Mouse (Mus musculus) fibroblast of lung, adult 2 months (primary cell): Measurements from ENCODE around the gene Tmem170b.

Source experiments
- DNase-seq: peaks from one replicate; pipeline ENCODE4 v3.0.0-alpha.2; 2011; ENCODE audit warnings: low read depth

Gene Tmem170b

DNA sequence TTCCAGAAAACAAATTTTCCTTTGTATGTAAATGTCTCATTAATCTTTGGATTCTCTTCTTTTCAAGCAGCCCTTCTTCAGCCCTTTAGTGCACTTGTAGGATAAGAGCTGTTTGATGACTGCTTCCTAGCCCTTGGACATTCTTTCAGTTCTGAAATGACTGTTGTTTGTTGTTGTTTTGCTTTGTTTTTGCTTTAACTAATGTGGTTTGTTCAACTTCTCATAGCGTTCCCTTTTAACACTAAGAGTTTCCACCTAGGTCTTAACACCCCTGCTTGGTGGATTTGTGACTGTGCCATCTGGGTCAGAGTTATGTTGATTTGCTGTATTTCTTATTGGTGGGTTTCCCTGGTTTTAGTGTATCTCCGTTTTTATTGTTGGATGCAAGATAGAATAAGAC lies 8.8 kb downstream of the Tmem170b start:
- DNase-seq = no peak

DNA sequence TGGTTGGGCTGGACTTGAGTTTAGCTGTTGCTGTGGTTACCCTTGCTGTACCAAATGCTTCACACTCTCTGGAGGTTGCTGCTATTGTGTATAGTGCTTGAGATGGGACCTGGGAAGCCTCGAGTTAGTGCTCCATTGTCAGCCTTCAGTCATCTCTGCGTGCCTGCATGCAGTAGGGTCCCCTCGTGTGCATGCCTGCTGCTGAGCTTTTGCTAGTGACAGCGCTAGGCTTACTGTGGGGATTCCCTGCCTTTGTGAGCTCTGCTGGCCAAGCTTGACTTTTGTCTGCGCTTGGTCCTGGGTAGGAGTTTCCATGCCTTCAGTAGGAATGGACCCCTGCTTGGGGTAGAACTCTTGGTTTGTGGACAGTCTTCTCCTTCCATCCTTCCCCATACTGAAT lies 9.3 kb downstream of the Tmem170b start:
- DNase-seq = no peak

DNA sequence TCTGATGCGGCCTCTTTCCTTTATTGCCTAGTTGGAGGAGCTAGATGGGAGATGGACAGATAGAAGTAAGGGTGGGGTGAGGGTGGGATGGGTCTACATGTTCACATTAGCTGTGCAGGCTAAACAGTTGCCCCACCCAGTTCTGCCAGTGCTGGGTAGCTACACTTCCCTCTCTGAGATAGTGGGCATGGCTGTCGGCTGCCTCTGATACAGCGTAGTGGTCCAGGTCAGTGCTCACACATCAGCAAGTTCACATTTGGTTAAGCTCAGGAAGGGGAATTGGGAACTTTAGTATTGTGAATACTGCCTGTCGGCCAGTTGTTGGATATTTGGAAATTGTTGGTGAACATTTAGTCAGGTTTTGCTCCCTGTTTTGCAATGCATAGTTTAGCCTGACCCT lies 13.8 kb downstream of the Tmem170b start:
- no peak for DNase-seq

DNA sequence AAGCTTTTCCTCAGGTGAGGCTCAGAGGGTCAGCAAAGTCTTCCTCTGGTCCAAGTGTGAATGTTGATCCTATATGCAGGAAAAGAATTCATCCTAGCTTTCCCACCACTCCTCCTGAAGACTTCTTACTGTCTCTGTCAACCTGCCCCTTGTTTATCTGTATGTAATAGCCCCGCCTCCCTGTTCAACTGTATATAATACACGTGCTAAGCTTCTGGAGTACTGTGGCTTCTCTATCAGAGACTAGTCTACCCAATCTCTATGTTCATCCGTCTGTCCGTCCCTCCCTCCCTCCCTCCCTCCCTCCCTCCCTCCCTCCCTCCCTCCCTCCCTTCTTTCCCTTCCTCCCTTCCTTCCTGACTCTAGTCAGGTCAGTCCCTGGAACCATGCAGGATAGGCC lies 14.4 kb downstream of the Tmem170b start:
- no peak for DNase-seq

DNA sequence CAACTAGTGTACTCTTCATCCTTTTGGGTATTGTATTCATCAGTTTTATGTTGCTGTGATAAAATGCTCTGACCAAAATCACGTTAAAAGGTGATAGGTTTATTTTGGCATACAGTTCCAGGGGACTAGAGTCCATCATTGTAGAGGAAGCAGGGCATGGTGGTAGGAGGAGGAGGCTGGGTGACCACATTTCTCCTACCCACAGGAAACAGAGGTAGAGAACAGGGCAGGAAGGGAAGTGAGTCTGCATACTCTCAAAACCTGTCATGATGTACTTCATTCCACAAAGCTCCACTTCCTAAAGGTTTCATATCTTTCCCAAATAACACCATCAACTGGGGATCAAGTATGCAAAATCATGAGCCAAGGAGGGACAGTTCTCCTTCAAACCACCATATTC lies 18.4 kb downstream of the Tmem170b start:
- DNase-seq = no peak

DNA sequence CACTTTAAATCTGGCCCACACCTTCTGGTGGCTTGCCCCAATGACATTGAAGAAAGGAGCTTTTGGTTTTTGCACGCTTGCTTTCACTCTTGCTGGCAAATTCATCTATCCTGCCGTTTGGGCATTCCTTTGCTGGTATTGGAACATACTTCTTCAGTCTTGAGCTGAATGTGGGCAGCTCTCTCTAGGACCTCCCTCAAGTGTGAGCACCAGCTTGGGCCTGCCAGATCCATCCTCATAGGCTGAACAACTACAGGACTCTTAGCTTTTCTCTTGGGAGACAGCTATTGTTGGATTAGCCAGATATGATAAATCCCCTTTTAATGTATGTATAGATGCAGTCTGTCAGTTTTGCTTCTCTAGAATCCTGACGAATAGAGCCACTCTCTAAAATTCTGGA lies 19.5 kb downstream of the Tmem170b start:
- no peak for DNase-seq

DNA sequence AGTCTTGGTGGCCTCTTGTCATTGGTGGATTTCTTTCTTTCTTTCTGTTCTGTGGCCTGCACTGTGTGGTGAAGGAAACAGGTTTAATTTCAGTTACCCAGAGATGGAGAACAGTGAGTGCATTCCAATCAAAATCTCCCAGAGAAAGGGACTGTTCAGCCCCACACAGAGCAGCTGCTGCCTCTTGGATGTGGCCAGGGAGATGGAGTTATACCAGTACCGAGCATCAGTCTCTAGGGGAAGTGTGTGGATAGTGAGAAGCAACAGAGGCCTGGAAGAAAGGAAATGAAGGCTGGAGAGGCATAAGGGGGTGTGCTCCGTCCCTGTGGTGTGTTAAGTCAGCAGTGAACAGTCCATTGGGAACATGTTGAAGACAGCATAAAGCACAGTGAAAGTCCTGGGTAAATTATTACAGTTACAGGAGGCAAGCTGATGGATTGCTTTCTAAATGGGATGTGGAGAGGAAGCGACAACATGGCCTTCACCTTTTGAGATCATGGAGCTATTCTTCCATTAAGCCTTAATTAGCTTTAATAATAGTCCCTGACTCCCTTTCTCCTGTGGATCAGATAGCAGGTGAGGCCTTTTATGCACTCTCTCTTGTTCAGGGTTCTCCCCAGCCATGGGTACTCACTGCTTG lies 21.7 kb downstream of the Tmem170b start:
- no peak for DNase-seq

DNA sequence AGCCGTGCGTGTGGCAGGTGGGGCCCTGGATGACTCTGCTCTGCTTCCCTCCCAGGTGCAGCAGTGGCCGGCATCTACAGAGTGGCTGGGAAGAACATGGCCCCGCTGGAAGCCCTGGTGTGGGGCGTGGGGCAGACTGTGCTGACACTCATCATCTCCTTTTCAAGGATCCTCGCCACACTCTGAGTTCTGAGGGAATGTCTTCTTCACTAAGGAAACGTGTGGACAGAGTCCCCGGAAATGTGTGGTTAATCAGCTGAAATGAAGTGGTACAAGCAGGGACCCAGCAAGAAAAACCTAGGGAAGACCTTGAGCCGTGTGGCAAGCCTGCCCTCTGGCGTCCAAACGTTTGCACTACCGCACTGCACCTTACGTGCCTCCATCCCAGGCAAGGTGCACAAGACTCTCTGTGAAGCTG lies 28.7 kb downstream of the Tmem170b start:
- peak; percentile 35 for DNase-seq

DNA sequence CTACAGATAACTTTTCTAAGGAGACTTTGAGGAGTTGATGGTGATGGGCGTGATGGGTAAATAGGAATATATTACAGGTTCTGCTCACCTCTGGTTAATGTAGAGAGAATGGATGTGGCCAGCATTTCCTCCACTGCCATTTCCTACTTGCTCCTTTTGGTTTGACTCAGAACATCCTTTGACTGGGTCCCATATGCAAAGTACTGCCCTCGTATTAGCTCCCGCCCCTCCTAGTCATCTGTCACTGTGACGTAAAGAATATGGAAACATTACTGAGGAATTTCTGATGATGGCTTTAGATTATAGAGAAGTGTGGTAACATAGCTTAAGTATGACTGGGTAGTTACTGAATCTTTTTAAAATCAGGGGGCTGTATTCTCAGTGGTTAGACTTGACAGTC lies 32.4 kb downstream of the Tmem170b start:
- no peak for DNase-seq

DNA sequence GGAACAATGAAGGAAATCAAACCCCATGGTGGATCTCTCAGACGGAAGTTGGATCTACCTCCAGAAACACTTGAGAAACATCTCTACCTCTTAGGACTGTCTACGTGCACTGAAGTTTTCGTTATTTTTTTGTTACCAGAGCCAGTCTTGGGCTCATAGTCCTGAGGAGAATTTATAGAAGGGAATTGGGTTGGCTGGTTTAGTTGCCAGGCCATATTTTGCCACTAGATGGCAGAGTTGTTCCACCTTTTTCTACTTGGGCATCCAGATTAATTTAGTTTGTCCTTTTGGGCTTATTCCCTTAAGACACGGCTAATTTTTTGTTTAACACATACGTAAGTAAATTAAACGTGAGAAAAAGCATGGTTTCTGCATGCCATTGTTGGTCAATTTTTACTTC lies 37.1 kb downstream of the Tmem170b start:
- DNase-seq = peak; percentile 40

DNA sequence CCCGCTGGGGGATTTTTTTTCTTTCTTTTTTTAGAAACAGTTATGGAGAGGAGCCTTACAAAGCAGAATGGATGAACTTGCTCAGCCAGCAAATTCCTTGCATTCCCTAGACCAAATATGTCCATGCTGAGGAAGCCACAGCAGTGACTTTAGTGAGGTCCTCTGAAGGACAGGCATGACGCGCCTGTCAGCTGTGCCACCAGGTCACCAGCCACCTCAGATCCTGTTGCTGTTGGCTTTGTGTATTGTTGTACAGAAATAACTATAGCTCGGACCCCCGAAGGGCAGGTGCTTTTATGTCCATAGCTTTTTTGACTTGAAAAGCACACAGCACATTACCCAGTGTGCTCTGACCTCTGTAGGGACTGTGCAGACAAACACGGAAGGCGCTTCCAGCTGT lies 38.1 kb downstream of the Tmem170b start:
- no peak for DNase-seq

DNA sequence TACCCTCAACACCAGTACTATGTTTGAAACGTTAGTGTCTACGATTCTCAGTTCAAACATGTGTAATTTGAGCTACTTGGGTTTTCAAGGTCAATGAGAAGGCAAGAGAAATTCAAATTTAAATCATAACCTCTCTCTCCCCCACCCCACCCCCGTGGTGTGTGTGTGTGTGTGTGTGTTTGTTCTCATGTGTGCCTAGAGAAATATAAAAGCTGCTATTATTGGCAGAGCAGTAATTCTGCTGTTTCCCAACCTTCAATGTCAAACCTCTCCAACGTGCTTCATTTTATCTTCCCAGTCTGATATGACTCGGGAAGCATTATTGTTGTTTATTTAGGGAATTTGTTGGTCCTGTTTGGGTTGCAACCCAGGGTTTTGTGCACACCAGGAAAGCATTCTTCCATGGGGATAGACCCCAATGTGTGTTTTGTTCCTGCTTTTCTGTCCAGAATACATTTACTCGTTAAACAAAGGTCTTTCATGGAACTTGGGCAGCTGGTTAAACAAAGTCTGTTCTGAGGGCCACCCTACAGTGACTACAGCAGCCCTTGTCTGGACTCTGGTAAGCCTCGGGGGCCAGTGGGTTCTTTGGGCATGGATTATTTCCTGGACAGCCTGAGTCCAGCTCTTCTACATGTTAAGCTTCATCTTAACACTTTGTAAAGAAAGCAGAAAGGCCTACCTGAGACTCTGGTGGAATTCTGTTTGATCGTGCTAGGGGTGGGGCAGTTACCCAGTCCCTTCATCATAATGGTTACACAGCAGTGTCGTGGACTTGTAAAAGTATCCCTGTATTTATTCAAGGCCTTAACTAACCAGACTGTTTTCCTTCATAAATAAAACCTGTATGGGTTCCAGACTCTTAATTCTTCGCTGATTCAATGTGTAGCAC lies 39.1 kb downstream of the Tmem170b start:
- DNase-seq = no peak

DNA sequence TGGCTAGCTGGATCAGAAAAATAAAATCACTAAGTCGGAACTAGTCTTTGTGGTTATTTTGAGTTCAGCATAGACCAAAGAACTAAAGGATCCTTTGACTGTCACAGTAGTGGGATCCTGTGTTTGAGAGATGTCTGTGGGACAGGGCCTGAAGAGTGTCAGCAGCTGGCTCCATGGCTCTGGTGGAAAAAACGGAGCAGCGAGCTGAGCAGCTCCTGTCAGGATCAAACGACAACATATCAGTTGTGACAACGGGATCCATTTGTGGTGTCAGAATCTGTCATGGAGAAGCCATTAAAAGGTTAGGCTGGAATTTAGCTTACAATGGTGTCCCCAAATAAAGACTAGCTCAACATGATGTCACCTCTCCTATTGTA lies 39.8 kb downstream of the Tmem170b start:
- DNase-seq = no peak

DNA sequence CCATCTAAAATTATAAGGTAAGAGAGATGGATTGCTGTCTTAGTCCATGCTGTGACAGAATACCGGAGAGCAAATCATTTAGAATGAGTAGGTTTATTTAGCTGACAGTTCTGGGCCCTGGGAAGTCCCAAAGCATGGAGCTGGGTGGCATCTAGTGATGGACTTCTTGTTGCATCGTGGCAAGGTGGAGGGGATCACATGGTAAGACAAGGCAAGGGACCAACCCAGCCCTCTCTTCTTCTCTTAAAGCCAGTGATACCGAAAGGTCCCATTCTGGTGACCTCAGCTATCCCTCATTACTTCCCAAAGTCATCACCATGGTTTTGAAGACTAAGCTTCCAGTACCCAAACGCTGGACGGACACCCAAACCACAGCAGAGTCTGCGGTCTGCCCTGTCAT lies 42.3 kb downstream of the Tmem170b start:
- DNase-seq = no peak

DNA sequence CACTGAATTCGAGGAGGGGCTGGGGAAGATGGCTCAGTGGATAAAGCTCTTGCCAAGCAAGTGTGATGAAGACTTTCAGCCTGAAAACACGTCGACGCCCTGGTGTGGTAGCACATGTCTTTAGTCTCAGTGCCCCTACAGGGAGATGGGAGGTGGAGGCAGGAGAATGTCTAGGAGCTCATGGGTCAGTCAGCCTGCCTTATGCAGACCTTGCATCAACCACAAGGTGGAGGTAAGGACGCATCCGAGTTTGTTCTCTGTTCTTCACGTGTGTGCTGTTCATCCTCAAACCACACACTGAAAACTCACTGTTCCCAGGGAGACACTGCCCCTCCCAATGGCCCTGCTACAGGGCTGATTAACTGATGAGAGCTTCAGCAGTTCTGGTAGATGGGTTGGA lies 45.0 kb downstream of the Tmem170b start:
- DNase-seq = no peak

DNA sequence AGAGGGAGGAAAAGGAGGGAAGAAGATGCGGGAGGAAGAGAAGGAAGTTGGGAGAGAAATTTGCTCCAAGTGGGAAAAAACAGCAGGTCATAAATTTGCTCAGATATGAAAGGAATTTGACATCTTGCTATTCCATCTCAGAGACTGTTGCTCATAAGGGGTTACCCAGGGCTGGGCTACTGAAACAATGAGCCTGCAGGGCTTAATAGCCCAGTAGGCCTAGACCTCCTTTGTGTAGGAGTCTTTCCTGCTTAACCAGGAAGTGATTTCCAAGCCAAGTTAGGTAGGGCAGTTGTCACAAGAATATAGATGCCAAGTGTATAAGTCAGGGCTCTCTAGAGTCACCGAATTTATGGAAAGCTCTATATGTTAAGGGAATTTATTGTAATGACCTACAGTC lies 48.1 kb downstream of the Tmem170b start:
- DNase-seq = no peak

DNA sequence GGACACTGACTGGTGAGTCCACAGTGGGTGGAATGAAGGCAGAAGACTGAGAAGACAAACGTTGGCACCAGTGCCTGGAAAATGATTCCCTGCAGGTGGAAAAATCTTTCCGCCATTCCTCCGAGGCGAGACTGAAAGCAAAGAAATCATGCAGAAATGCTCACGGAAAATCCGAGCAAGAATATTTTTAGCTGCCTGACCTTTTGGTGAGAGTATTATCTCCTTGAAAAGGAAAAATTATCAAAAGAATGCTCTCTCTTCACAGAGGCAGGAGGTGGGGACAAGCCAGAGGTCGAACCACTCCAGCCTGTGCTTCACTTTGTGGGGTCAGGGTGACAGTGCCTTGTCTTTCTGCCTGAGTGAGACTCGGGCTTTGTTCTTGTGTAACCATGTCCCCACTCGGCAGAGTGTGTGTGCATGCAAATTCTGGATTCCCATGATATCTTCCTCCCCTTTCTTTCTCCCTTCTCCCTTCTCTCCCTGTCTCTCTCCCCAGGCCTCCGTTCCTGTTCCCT lies 49.9 kb downstream of the Tmem170b start:
- no peak for DNase-seq

DNA sequence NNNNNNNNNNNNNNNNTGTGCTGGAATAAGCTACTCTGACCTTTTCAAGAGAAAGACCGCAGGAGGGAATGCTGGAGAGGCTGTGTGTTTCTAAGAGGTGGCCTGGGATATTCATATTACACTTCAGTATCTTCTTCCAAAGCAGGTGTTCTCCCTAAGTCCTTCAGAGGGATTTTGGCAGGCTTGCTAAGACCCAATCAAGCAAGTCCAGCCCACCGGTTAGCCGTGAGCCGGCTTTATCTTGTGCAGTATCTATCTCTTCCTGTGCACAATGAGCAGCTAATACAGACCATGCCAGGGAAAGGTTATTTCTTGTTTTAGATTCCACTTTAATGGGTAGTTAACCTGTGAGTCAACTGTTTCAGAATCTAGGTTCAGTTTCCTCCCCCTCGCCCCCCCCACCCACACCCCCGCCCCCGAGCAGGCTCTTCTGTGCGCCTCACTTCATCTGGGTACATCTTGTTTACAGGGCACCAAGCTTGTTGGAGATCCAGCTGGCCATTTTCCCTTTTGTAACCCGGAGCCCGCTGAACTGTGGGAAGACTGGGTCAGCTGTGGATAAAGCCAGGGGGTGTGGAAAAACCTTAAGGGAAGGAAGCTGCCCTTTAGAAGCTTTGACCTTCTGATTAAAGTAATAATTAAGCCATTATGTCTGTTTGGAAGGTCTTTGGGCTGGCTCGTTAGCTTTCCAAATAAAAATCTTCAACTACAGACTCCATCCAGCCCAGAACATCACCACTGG lies 54.5 kb downstream of the Tmem170b start:
- DNase-seq = no peak

DNA sequence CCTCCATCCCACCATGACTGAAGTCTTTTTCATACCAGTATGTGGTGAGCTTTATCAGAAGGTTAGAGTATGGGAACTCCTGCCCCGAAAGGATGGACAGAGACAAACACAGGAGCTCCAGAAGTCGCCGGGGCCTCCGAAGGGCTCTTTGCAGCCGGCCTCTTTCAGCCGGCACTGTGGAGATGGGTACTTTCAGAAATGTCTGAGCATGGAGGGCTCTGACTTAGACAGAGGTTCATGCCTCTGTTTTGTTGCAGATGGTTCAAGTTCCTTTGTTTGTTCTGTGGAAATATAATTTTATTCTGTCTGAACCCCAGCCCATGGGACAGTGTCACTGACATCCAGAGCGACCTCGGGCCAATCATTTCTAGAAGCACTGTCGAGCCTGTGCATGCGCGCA lies 55.4 kb downstream of the Tmem170b start:
- DNase-seq = no peak

DNA sequence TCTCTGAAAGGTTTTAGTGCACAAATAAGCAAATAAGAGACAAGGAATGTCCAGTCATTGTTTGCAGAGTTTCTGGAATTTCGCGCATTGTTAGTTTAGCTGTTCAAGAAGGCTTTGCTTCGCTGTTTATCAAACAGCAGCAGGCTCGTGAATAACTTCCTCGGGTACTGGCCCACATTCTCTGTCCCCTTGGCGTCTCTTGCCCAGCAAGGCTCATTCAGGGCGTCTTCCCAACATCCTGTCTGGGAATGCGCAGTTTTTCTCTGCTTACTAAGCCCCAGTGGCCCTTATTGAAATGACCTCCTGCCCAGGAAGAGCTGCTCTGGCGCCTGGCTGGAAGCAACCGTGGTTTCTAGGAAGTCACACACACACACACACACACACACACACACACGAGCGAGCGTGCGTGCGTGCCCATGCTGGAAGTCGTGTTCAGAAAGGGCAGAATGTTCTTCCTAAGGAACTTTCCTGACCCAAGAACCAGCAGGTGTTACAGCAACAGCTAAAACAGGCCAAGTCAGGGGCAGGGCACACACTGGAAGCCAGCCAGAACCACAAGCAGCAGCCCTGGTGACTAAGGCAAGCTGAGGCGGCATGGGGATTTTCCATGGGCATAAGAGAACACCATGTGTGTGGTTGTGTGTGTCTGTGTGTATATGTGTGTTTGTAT lies 56.8 kb downstream of the Tmem170b start:
- DNase-seq = peak; percentile 81

DNA sequence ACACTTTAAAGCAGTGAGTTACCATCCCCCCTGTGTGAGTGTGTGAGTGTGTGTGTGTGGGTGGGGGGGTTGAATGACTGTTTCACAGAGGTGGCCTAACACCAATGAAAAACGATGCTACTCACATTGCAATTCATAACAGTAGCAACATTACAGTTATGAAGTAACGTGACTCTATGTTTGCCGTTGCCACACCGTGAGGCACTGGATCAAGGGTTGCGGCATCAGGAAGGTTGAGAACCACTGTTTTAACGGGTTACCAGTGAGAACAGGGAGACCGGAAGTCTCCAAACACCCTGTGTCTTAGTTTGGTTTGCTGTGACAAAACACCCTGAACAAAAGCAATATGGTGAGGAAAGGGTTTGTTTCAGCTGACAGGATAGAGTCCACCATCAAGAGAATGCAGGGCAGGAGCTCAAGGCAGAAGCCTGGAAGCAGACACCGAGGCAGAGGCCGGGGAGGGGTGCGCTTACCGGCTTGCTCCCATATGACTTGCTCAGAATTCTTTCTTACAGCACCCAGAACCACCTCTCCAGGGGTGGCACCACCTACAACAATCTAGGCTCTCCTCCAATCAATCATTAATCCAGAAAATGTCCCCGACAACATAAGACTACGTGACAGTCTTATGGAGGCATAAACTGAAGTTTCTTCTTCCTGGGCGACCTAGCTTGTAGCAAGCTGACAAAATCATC lies 57.9 kb downstream of the Tmem170b start:
- DNase-seq = no peak

DNA sequence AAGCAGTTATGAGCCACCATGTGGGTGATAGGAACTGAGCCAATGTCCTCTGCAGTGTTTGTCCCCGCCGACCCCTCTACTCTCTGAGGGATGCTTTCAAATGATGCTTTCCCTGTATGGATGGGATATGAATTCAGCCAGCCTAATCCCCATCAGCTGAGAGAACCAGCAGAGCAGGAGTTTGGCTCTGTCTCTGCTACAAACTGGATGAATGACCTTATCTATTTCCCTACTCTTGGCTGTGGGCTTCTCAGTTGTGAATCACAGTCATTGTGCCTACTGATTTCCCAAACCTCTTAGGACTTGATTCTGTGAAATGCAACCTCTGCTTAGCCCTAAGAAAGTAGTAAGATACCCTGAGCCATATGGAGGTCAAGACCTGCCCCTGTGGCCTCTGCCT lies 64.2 kb downstream of the Tmem170b start:
- no peak for DNase-seq
